Mouse (Mus musculus): Measurements from ENCODE around the gene Olfr734. TPM values are rescaled to one million over a fixed set of nuclear protein-coding genes. Genes with fewer than 3 reads are reported as not detected.

Olfr734 gene
- not detected in 2 replicates for polyA plus RNA-seq (2012; ENCODE audit: insufficient read depth, insufficient read length, missing spikeins)

DNA sequence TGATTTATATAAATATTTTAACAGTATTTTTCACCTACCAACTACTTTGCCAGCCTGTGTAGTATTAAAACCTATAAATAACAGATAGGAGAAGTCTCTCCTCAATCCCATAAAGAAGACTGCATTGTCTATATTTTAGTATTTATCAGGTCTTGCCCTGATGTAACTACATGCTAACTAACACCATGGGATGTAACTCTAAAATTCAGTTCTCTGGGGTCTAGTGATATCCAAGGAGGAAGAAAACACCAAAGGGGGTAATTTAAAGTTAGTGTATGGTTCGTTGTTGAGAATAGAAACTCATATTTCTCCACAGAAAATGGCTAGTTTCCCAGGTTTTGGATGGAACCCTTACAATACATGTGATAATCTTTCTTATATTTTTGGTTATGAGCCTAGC lies at the start of gene Olfr734:
Gene Olfr734, minus strand, starts transcription at position 101 of the 400 bp plus-strand sequence.
- Histone ChIP-seq H3K4me3 (ENCODE audit: insufficient read depth, low read depth, low read length) (no peak within 1 kb of the TSS), H3K4me1 (ENCODE audit: control insufficient read depth, insufficient read depth, insufficient read length, low read length) (no peaks in the 10 kb centered on the region), H3K27ac (replicated peaks; ENCODE audit: low read depth, low read length) (no peak within 1 kb of the TSS)

DNA sequence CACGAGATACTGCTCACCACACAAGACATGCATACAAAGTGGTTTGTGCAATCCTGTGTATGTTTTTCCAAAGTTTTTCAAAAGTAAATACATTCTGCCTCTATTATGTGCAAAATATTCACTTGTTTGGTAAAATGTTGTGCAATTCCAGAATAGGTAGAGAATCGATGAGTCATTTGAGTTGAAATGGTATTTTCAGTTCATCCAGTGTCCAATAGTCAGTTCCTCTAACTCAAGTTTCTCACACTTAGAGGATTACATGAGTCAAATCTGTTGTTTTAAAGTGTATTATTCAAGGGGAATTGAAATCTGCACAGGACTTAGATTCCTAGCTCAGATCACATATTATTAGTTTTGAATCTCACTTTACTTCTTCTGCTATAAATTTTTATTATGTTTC lies 37.0 kb upstream of the Olfr734 start:
- Histone ChIP-seq H3K4me1 (ENCODE audit: control insufficient read depth, insufficient read depth, insufficient read length, low read length) (no peaks in the 10 kb centered on the region), H3K4me3 (ENCODE audit: insufficient read depth, low read depth, low read length) (no peak overlapping the region), H3K27ac (replicated peaks; ENCODE audit: low read depth, low read length) (no peak overlapping the region)

DNA sequence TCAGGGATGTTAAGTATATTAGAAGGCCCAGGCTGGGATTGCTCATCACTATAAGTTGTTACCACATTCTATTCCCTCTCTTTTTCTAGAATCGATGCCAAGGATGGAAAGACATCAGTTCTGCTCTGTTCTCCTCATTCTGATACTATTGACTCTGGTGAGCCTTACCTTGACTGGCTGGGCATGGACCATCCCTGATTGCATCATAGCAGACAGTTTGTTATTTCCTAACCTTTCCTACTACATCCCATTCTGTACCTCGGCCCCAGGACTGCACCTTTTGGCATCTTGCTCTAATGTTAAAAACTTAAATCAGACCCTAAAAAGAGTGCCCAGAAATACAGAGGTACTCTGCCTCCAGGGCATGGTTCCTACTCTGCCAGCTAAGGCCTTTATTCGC lies 33.9 kb upstream of the Olfr734 start:
- Histone ChIP-seq H3K4me3 (ENCODE audit: insufficient read depth, low read depth, low read length) (no peak overlapping the region), H3K4me1 (ENCODE audit: control insufficient read depth, insufficient read depth, insufficient read length, low read length) (no peaks in the 10 kb centered on the region)

GRCm38 (mm10) chr14:50357593-50357992 lies 31.0 kb upstream of the Olfr734 start, which contains the start of gene Tlr11:
Gene Tlr11 (plus strand): TSS chr14:50357914.
- Histone ChIP-seq H3K4me3 (ENCODE audit: insufficient read depth, low read depth, low read length) (no peak within 1 kb of the TSS), H3K27ac (replicated peaks; ENCODE audit: low read depth, low read length) (peak within 1 kb of the TSS; percentile 17; the same call in 1 of the 2 replicates), H3K4me1 (ENCODE audit: control insufficient read depth, insufficient read depth, insufficient read length, low read length) (no peaks in the 10 kb centered on the region)

More for the DNA sequence above, 33.9 kb upstream of the Olfr734 start:
- no peak overlapping the region for H3K27ac ChIP-seq (replicated peaks; ENCODE audit: low read depth, low read length)

DNA sequence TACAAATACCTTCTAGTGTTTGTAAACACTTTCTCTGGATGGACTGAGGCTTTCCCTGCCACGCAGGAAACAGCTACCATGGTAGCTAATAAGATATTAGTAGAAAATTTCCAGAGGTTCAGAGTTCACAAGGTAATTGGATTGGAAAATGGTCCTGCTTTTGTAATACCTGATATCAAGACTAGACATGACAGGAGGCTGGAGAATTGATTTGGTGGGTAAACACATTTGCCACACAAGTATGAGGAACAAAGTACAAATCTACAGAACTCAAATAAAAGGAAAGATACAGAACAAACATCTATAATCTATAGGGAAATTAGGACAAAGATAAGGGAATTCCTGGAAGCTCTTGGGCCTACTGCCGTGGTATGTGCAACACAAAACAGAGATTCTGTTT lies 30.2 kb upstream of the Olfr734 start:
- Histone ChIP-seq H3K4me3 (ENCODE audit: insufficient read depth, low read depth, low read length) (no peak overlapping the region), H3K27ac (replicated peaks; ENCODE audit: low read depth, low read length) (no peak overlapping the region), H3K4me1 (ENCODE audit: control insufficient read depth, insufficient read depth, insufficient read length, low read length) (no peaks in the 10 kb centered on the region)

GRCm38 (mm10) chr14:50352438-50352837 lies 25.9 kb upstream of the Olfr734 start:
- no peaks in the 10 kb centered on the region for H3K4me1 ChIP-seq (ENCODE audit: control insufficient read depth, insufficient read depth, insufficient read length, low read length)
- H3K27ac ChIP-seq (replicated peaks; ENCODE audit: low read depth, low read length), result no peak overlapping the region
- no peak overlapping the region for H3K4me3 ChIP-seq (ENCODE audit: insufficient read depth, low read depth, low read length)

DNA sequence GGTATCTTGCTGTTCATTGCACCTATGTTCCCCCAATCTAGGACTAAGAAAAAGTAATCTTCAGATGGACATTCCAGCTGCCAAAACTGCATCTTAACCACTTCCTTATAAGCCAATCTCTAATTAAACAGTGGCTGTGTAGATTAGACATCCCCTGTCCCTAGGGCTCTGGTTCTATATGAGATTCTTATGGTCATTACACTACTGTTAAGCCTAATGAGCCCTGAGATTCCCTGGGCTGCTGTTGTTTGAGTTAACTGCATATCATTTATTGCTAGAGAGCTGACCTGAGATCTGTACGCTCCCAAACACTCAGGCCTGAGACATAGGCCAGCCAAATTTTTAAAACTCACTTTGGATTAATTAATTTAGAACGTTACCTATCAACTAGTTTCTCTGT lies 22.2 kb upstream of the Olfr734 start, which contains the start of gene Olfr735:
Gene Olfr735, minus strand, starts transcription at position 77 of the 400 bp plus-strand sequence.
- Histone ChIP-seq H3K27ac (replicated peaks; ENCODE audit: low read depth, low read length) (no peak within 1 kb of the TSS), H3K4me3 (ENCODE audit: insufficient read depth, low read depth, low read length) (no peak within 1 kb of the TSS), H3K4me1 (ENCODE audit: control insufficient read depth, insufficient read depth, insufficient read length, low read length) (no peaks in the 10 kb centered on the region)

DNA sequence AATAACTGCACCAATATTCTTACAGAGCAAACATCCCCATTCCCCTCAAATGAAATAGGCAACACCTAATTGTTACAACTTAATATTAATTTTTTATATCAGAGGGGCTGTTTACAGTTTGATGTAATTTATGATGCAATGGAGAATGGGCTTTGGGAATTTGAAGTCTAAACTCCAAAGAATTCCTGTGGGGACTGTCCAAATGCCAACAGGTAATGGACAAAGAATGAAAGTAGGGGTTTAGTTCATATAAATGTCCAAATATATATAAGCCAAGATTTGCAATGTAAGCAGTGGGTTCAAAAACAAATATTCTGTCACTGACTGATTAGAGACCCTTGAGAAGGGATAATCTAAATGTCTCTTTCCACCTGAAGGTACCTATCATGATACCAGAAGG lies 25.1 kb downstream of the Olfr734 start, which contains the start of gene Olfr733:
Gene Olfr733, minus strand, starts transcription at position 101 of the 400 bp plus-strand sequence.
- no peaks in the 10 kb centered on the region for H3K4me1 ChIP-seq (ENCODE audit: control insufficient read depth, insufficient read depth, insufficient read length, low read length)
- no peak within 1 kb of the TSS for H3K27ac ChIP-seq (replicated peaks; ENCODE audit: low read depth, low read length)
- no peak within 1 kb of the TSS for H3K4me3 ChIP-seq (ENCODE audit: insufficient read depth, low read depth, low read length)

DNA sequence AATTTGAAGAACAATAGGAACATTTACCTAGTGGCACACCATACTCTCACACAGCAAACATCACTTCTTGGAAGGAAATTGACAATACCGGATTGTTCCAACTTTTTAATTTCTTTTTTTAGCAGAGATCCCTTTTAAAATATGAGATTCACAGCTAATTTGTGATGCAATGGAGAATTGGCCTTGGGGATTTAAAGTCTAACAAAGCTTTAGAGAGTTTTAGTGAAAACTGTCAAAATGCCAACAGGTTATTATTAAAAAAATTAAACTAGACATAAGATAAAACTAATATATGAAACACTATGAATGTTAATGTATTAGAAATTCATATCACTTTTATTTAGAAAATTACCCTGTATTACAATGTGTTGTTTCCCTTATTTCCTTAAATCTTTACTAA lies 42.5 kb downstream of the Olfr734 start, which contains the start of gene Olfr732:
Gene Olfr732, minus strand, starts transcription at position 101 of the 400 bp plus-strand sequence.
- no peak within 1 kb of the TSS for H3K4me3 ChIP-seq (ENCODE audit: insufficient read depth, low read depth, low read length)
- H3K4me1 ChIP-seq (ENCODE audit: control insufficient read depth, insufficient read depth, insufficient read length, low read length), result no peaks in the 10 kb centered on the region
- H3K27ac ChIP-seq (replicated peaks; ENCODE audit: low read depth, low read length), result no peak within 1 kb of the TSS

Other genes with a start within 250 kb of the Olfr734 start
- gene Olfr726, start 235.8 kb downstream of the Olfr734 start, polyA plus RNA-seq (2012; ENCODE audit: insufficient read depth, insufficient read length, missing spikeins), result not detected in 2 replicates
- gene Olfr727, start 203.6 kb downstream of the Olfr734 start, polyA plus RNA-seq (2012; ENCODE audit: insufficient read depth, insufficient read length, missing spikeins), result not detected in 2 replicates
- not detected in 2 replicates for gene Olfr728, start 184.1 kb downstream of the Olfr734 start, polyA plus RNA-seq (2012; ENCODE audit: insufficient read depth, insufficient read length, missing spikeins)
- not detected in 2 replicates for gene Olfr729, start 173.9 kb downstream of the Olfr734 start, polyA plus RNA-seq (2012; ENCODE audit: insufficient read depth, insufficient read length, missing spikeins)
- gene Olfr730, start 138.6 kb downstream of the Olfr734 start, polyA plus RNA-seq (2012; ENCODE audit: insufficient read depth, insufficient read length, missing spikeins), result not detected in 2 replicates
- not detected in 2 replicates for gene Olfr731, start 84.9 kb downstream of the Olfr734 start, polyA plus RNA-seq (2012; ENCODE audit: insufficient read depth, insufficient read length, missing spikeins)
- gene Olfr732, start 42.6 kb downstream of the Olfr734 start, polyA plus RNA-seq (2012; ENCODE audit: insufficient read depth, insufficient read length, missing spikeins), result not detected in 2 replicates
- not detected in 2 replicates for gene Olfr733, start 25.2 kb downstream of the Olfr734 start, polyA plus RNA-seq (2012; ENCODE audit: insufficient read depth, insufficient read length, missing spikeins)
- gene Olfr735, start 22.1 kb upstream of the Olfr734 start, polyA plus RNA-seq (2012; ENCODE audit: insufficient read depth, insufficient read length, missing spikeins), result not detected in 2 replicates
- not detected in 2 replicates for gene Tlr11, start 31.2 kb upstream of the Olfr734 start, polyA plus RNA-seq (2012; ENCODE audit: insufficient read depth, insufficient read length, missing spikeins)
- not detected in 2 replicates for gene Olfr736, start 54.4 kb upstream of the Olfr734 start, polyA plus RNA-seq (2012; ENCODE audit: insufficient read depth, insufficient read length, missing spikeins)
- gene Olfr738, start 80.8 kb upstream of the Olfr734 start, polyA plus RNA-seq (2012; ENCODE audit: insufficient read depth, insufficient read length, missing spikeins), result not detected in 2 replicates
- gene Olfr739, start 91.9 kb upstream of the Olfr734 start, polyA plus RNA-seq (2012; ENCODE audit: insufficient read depth, insufficient read length, missing spikeins), result not detected in 2 replicates
- gene Olfr740, start 118.8 kb upstream of the Olfr734 start, polyA plus RNA-seq (2012; ENCODE audit: insufficient read depth, insufficient read length, missing spikeins), result not detected in 2 replicates
- gene Olfr741, start 146.0 kb upstream of the Olfr734 start, polyA plus RNA-seq (2012; ENCODE audit: insufficient read depth, insufficient read length, missing spikeins), result not detected in 2 replicates
- gene Olfr742, start 176.8 kb upstream of the Olfr734 start, polyA plus RNA-seq (2012; ENCODE audit: insufficient read depth, insufficient read length, missing spikeins), result not detected in 2 replicates
- not detected in 2 replicates for gene Olfr743, start 195.1 kb upstream of the Olfr734 start, polyA plus RNA-seq (2012; ENCODE audit: insufficient read depth, insufficient read length, missing spikeins)